Mouse (Mus musculus): ENCODE data around the gene Ints2. TPM values are rescaled to one million over a fixed set of nuclear protein-coding genes. Genes with fewer than 3 reads are reported as not detected.
"Not testable (repeated sequence)": the region's sequence is repeated elsewhere in the genome, so short reads cannot be mapped to it uniquely, and the experiment has no call there.

Ints2 gene
- 9.1 and 11.1 TPM in 2 replicates for polyA plus RNA-seq (2012; ENCODE audit: insufficient read depth, insufficient read length, missing spikeins)

GRCm38 (mm10) chr11:86257460-86258076 is at the start of gene Ints2:
Ints2 (minus strand) TSS chr11:86257575.
- Histone ChIP-seq H3K4me3 (ENCODE audit: insufficient read depth, low read length) (peak within 1 kb of the TSS; percentile 78), H3K27ac (ENCODE audit: insufficient read depth, low read depth, low read length) (peak within 1 kb of the TSS; percentile 47), H3K4me1 (ENCODE audit: control insufficient read depth, insufficient read depth, low read length) (peaks cover 6% of the 10 kb centered on the region)
- TF ChIP-seq POLR2A (IDR thresholded peaks at IDR 0.05; ENCODE audit: borderline replicate concordance, low read depth, low read length) (no peak), CTCF (IDR thresholded peaks at IDR 0.05; ENCODE audit: low read depth, low read length) (no peak)

- H3K27ac ChIP-seq (ENCODE audit: insufficient read depth, low read depth, low read length); H3K4me3 ChIP-seq (ENCODE audit: insufficient read depth, low read length); H3K4me1 ChIP-seq (ENCODE audit: control insufficient read depth, insufficient read depth, low read length): not testable (repeated sequence)
Measured at GRCm38 (mm10) chr11:86292201-86292600, 34.8 kb upstream of the Ints2 start.

GRCm38 (mm10) chr11:86291714-86292113 is 34.3 kb upstream of the Ints2 start:
- TF ChIP-seq POLR2A (IDR thresholded peaks at IDR 0.05; ENCODE audit: borderline replicate concordance, low read depth, low read length), result no peak
- TF ChIP-seq CTCF (IDR thresholded peaks at IDR 0.05; ENCODE audit: low read depth, low read length), result no peak

GRCm38 (mm10) chr11:86285729-86286128 is 28.4 kb upstream of the Ints2 start:
- H3K4me1 ChIP-seq (ENCODE audit: control insufficient read depth, insufficient read depth, low read length), result no peaks in the 10 kb centered on the region
- no peak for TF ChIP-seq CTCF (IDR thresholded peaks at IDR 0.05; ENCODE audit: low read depth, low read length)
- no peak for TF ChIP-seq POLR2A (IDR thresholded peaks at IDR 0.05; ENCODE audit: borderline replicate concordance, low read depth, low read length)
- H3K27ac ChIP-seq (ENCODE audit: insufficient read depth, low read depth, low read length), result no peak overlapping the region
- H3K4me3 ChIP-seq (ENCODE audit: insufficient read depth, low read length), result no peak overlapping the region

More at GRCm38 (mm10) chr11:86291714-86292113, 34.3 kb upstream of the Ints2 start:
- H3K4me1 ChIP-seq (ENCODE audit: control insufficient read depth, insufficient read depth, low read length), result no peaks in the 10 kb centered on the region
- no peak overlapping the region for H3K27ac ChIP-seq (ENCODE audit: insufficient read depth, low read depth, low read length)
- H3K4me3 ChIP-seq (ENCODE audit: insufficient read depth, low read length), result no peak overlapping the region

- Histone ChIP-seq H3K4me1 (ENCODE audit: control insufficient read depth, insufficient read depth, low read length) (no peaks in the 10 kb centered on the region), H3K4me3 (ENCODE audit: insufficient read depth, low read length) (no peak overlapping the region), H3K27ac (ENCODE audit: insufficient read depth, low read depth, low read length) (no peak overlapping the region)
- TF ChIP-seq CTCF (IDR thresholded peaks at IDR 0.05; ENCODE audit: low read depth, low read length) (no peak), POLR2A (IDR thresholded peaks at IDR 0.05; ENCODE audit: borderline replicate concordance, low read depth, low read length) (no peak)
Measured at GRCm38 (mm10) chr11:86278442-86279102, 21.2 kb upstream of the Ints2 start.

GRCm38 (mm10) chr11:86257054-86257453 is 321 bp downstream of the Ints2 start:
- TF ChIP-seq POLR2A (IDR thresholded peaks at IDR 0.05; ENCODE audit: borderline replicate concordance, low read depth, low read length), result no peak
- TF ChIP-seq CTCF (IDR thresholded peaks at IDR 0.05; ENCODE audit: low read depth, low read length), result no peak
- Histone ChIP-seq H3K27ac (ENCODE audit: insufficient read depth, low read depth, low read length) (no peak overlapping the region), H3K4me3 (ENCODE audit: insufficient read depth, low read length) (peak overlapping the region; percentile 78), H3K4me1 (ENCODE audit: control insufficient read depth, insufficient read depth, low read length) (peaks cover 6% of the 10 kb centered on the region)

GRCm38 (mm10) chr11:86253342-86253741 is 4.0 kb downstream of the Ints2 start:
- Histone ChIP-seq H3K4me1 (ENCODE audit: control insufficient read depth, insufficient read depth, low read length) (peaks cover 6% of the 10 kb centered on the region), H3K27ac (ENCODE audit: insufficient read depth, low read depth, low read length) (no peak overlapping the region), H3K4me3 (ENCODE audit: insufficient read depth, low read length) (no peak overlapping the region)
- TF ChIP-seq CTCF (IDR thresholded peaks at IDR 0.05; ENCODE audit: low read depth, low read length), result no peak
- TF ChIP-seq POLR2A (IDR thresholded peaks at IDR 0.05; ENCODE audit: borderline replicate concordance, low read depth, low read length), result no peak

GRCm38 (mm10) chr11:86232446-86232845 is 24.9 kb downstream of the Ints2 start:
- Histone ChIP-seq H3K4me3 (ENCODE audit: insufficient read depth, low read length) (no peak overlapping the region), H3K4me1 (ENCODE audit: control insufficient read depth, insufficient read depth, low read length) (peaks cover 2% of the 10 kb centered on the region; the same call in 1 of the 2 replicates), H3K27ac (ENCODE audit: insufficient read depth, low read depth, low read length) (no peak overlapping the region)
- TF ChIP-seq POLR2A (IDR thresholded peaks at IDR 0.05; ENCODE audit: borderline replicate concordance, low read depth, low read length) (no peak), CTCF (IDR thresholded peaks at IDR 0.05; ENCODE audit: low read depth, low read length) (no peak)

GRCm38 (mm10) chr11:86231781-86232350 is 25.5 kb downstream of the Ints2 start:
- Histone ChIP-seq H3K4me1 (ENCODE audit: control insufficient read depth, insufficient read depth, low read length) (peaks cover 4% of the 10 kb centered on the region; the same call in 1 of the 2 replicates), H3K4me3 (ENCODE audit: insufficient read depth, low read length) (no peak overlapping the region), H3K27ac (ENCODE audit: insufficient read depth, low read depth, low read length) (no peak overlapping the region)
- TF ChIP-seq CTCF (IDR thresholded peaks at IDR 0.05; ENCODE audit: low read depth, low read length), result no peak
- no peak for TF ChIP-seq POLR2A (IDR thresholded peaks at IDR 0.05; ENCODE audit: borderline replicate concordance, low read depth, low read length)

GRCm38 (mm10) chr11:86226646-86227180 is 30.7 kb downstream of the Ints2 start:
- H3K4me3 ChIP-seq (ENCODE audit: insufficient read depth, low read length), result no peak overlapping the region
- H3K27ac ChIP-seq (ENCODE audit: insufficient read depth, low read depth, low read length), result no peak overlapping the region
- H3K4me1 ChIP-seq (ENCODE audit: control insufficient read depth, insufficient read depth, low read length), result peaks cover 4% of the 10 kb centered on the region; the same call in 1 of the 2 replicates
- TF ChIP-seq POLR2A (IDR thresholded peaks at IDR 0.05; ENCODE audit: borderline replicate concordance, low read depth, low read length) (no peak), CTCF (IDR thresholded peaks at IDR 0.05; ENCODE audit: low read depth, low read length) (no peak)
